Mouse (Mus musculus) neural tube, embryonic 14.5 days (tissue): ENCODE results near the gene Slc37a1. TPM values are rescaled to one million over a fixed set of nuclear protein-coding genes. Genes with fewer than 3 reads are reported as not detected.
"Not testable (repeated sequence)": the region's sequence is repeated elsewhere in the genome, so short reads cannot be mapped to it uniquely, and the experiment has no call there.

Experiments
- ATAC-seq: fragments of 200-750 bp; cut with Nextera tagmentation; 2 replicates; pipeline ENCODE4 v1.8.0; 2017; ENCODE audit warnings: low read depth, mild to moderate bottlenecking, moderate TSS enrichment, moderate library complexity
- H3K27ac ChIP-seq: fragments of 300-500 bp; sonication (generic); 2 replicates; pipeline ENCODE4 v1.5.1; 2014; ENCODE audit warnings: low read depth, mild to moderate bottlenecking, control low read depth, low read length, moderate library complexity, mixed read lengths
- H3K27me3 ChIP-seq: fragments of 300-500 bp; sonication (generic); 2 replicates; pipeline ENCODE4 v1.6.1; 2014; ENCODE audit warnings: low read length; ENCODE audit not compliant: control insufficient read depth, insufficient read depth
- H3K36me3 ChIP-seq: fragments of 300-500 bp; sonication (generic); 2 replicates; pipeline ENCODE4 v1.6.1; 2014; ENCODE audit warnings: low read length, mixed read lengths; ENCODE audit not compliant: control insufficient read depth, insufficient read depth
- H3K4me1 ChIP-seq: fragments of 300-500 bp; sonication (generic); 2 replicates; pipeline ENCODE4 v1.6.1; 2014; ENCODE audit warnings: low read length; ENCODE audit not compliant: control insufficient read depth, insufficient read depth
- H3K4me2 ChIP-seq: fragments of 300-500 bp; sonication (generic); 2 replicates; pipeline ENCODE4 v1.6.1; 2014; ENCODE audit warnings: mild to moderate bottlenecking, low read depth, low read length, control low read depth
- H3K4me3 ChIP-seq: fragments of 300-500 bp; sonication (generic); 2 replicates; pipeline ENCODE4 v1.5.1; 2014; ENCODE audit warnings: low read depth, low read length, control low read depth, mixed read lengths
- H3K9ac ChIP-seq: fragments of 300-500 bp; sonication (generic); replicated peaks from 2 replicates; pipeline ENCODE4 v1.6.1; 2014; ENCODE audit warnings: low read depth, mild to moderate bottlenecking, control low read depth, low read length, mixed read lengths
- H3K9me3 ChIP-seq: fragments of 300-500 bp; sonication (generic); 2 replicates; pipeline ENCODE4 v1.6.1; 2016; ENCODE audit warnings: low read length; ENCODE audit not compliant: control insufficient read depth
- WGBS: fragments of 180-500 bp; shearing (Covaris S2); extraction: QIAGEN DNeasy Blood & Tissue Kit; methylation state at CpG from one replicate; pipeline ENCODE4 v1.1.7; 2014; 5-methylcytosine and 5-hydroxymethylcytosine counted together
- polyA plus RNA-seq: library from polyadenylated mRNA; unstranded; fragments of >200 nt; fragmentation: Nextera tagmentation; extraction: Ambion mirVana; gene quantifications from 2 replicates; pipeline ENCODE4 v1.2.1, GENCODE M21; 2014

Slc37a1 gene
- polyA plus RNA-seq, 1 experiment from 2014 or later: 10.1 TPM

DNA sequence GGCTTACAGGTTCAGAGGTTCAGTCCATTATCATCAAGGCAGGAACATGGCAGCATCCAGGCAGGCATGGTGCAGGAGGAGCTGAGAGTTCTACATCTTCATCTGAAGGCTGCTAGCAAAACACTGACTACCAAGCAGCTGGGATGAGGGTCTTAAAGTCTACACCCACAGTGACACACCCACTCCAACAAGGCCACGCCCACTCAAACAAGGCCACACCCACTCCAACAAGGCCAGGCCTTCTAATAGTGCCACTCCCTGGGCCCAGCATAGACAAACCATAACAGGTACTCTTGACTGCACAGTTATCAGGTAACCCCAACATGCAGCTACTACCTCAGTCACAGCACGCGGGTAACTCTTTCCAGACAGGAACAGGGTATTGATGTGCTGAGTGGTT lies 68.1 kb downstream of the Slc37a1 start:
- WGBS: 74% methylated on average over 3 of the region's 3 CpGs
- H3K27me3 ChIP-seq, H3K9ac ChIP-seq, H3K4me2 ChIP-seq, ATAC-seq, H3K9me3 ChIP-seq, H3K27ac ChIP-seq, H3K36me3 ChIP-seq, H3K4me1 ChIP-seq, H3K4me3 ChIP-seq: not testable (repeated sequence)

DNA sequence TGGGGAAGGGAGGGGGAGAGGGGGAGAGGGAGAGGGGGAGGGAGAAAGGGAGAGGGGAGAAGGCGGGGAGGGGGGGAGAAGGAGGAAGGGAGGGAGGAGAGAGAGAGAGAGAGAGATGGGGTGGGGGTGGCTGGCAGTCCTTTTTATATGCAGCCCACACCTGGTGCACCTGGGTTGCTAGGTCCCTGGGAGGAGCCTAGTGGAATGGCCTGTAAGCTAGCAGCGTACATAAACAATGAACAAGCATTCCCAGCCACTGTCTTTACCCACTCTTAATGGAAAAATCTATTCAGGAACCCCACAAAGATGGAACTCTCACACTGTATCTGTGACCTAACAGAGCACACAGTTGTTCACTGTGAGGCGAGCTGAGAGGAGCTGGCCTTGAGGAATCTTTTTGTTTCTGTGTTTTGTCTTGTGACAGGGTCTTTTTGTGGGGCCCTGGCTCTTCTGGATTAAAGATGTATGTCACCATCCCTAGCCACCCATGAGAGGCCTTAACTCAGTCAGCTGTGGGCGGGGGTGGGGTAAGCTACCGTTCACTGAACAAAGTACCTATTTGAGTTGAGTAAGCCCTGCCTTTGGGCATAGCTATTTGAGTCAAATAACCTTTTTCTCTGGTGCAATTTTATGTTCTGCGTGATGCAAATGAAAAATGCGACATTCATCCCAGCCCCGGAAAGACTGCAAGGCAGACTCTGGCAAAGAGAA lies 69.4 kb downstream of the Slc37a1 start:
- Histone ChIP-seq H3K27me3 (no peaks in the 10 kb centered on the region), H3K36me3 (no peaks in the 10 kb centered on the region), H3K9me3 (no peaks in the 10 kb centered on the region), H3K9ac (no peak overlapping the region), H3K27ac (peak overlapping the region; percentile 56), H3K4me2 (no peak overlapping the region), H3K4me3 (no peak overlapping the region), H3K4me1 (no peaks in the 10 kb centered on the region)
- 26% methylated on average over 7 of the region's 8 CpGs for WGBS
- ATAC-seq: peak; percentile 36; the same call in 1 of the 2 replicates

DNA sequence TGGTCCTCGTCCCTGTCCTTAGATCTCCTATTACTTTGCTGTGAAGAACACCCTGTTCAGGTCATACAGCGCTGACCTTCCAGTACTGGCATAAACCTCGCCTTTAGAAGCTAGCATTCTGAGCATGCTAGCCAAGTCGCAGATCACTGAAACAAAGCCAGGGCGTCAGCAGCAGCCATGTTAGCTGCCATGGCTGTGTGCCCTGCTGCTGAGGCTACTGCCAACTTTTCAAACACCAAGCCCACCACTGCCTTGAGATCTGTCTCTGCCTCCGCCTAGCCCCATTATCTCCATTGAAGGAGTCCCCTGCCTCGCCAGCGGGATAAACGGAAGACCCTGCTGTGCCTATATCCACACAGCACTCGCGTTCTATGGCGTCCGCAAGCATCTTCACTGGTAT lies 74.0 kb downstream of the Slc37a1 start:
- Histone ChIP-seq H3K4me2 (no peak overlapping the region), H3K4me3 (no peak overlapping the region), H3K4me1 (no peaks in the 10 kb centered on the region), H3K27me3 (no peaks in the 10 kb centered on the region), H3K9ac (no peak overlapping the region), H3K36me3 (no peaks in the 10 kb centered on the region), H3K9me3 (no peaks in the 10 kb centered on the region), H3K27ac (no peak overlapping the region)
- 67% methylated on average over 13 of the region's 13 CpGs for WGBS
- ATAC-seq: no peak

DNA sequence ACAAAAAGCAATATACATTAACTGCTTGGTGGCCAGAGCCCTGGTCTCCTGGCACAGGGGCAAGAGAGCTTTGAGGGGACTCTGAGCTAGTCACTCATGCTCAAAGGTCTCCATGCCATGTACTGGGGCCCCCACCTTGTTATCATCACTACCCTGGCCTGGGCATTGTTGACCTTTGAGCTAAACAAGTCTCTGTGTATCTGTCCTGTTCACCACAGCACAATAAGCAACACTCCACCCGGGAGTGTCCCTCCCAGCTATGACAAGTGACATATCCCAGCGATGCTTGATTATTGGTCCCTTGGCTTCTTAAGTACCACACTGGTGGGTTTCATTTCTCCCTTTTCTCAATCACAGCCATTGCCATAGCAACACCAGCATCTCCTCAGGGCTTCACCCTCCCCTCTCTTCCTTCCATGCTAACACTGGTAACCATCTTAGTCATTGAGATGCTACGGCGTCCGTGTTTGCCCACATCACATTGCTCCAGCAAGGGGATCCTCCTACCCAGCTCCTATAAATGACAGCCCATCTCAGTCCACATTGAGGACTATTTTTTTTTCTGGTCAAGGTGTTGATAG lies 79.1 kb downstream of the Slc37a1 start:
- Histone ChIP-seq H3K9ac (no peak overlapping the region), H3K4me1 (no peaks in the 10 kb centered on the region), H3K27ac (no peak overlapping the region), H3K9me3 (no peaks in the 10 kb centered on the region), H3K4me3 (no peak overlapping the region), H3K36me3 (no peaks in the 10 kb centered on the region), H3K27me3 (no peaks in the 10 kb centered on the region), H3K4me2 (no peak overlapping the region)
- ATAC-seq: no peak
- 75% methylated on average over 5 of the region's 5 CpGs for WGBS

DNA sequence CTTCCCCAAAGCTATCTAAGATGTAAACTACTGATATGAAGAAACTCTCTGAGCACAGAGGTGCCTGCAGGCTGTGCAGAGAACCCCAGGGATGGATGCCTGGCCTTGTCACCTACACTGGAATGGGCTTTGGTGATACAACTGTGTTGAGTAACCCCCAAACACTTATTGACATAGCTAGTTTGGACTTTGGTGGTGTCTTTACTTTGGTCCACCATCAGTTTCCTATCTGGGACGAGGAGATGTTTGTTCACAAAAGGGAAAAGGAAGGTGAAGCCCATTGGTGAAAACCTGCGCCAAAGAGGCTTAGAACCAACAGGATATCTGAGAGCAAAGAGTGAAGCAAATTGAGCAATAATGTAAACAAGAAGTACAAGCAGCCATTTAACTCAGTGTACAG lies 83.6 kb downstream of the Slc37a1 start:
- H3K4me3 ChIP-seq: no peak overlapping the region
- H3K27ac ChIP-seq: no peak overlapping the region
- H3K9me3 ChIP-seq: no peaks in the 10 kb centered on the region
- H3K36me3 ChIP-seq: no peaks in the 10 kb centered on the region
- WGBS: 81% methylated on average over 2 of the region's 2 CpGs
- no peak for ATAC-seq
- no peaks in the 10 kb centered on the region for H3K27me3 ChIP-seq
- H3K4me2 ChIP-seq: no peak overlapping the region
- H3K9ac ChIP-seq: no peak overlapping the region
- H3K4me1 ChIP-seq: no peaks in the 10 kb centered on the region

DNA sequence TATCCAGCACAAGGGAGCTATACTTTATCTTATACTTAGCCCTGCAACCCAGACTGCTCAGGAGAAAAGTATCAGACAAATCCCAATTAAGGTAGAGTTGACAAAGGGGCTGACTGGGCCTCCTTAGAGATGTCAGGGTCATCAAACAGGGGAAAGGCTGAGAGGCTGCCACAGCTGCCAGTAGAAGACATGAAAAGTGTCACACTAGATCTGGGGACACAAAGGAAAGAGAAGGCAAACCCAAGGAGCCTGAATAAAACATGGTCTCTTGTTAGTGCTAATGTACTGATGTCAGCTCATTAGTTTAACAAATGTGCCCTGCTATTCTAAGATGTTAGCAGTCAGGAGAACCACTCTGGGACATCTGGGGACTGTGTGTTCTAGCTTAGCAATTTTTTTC lies 84.3 kb downstream of the Slc37a1 start:
- Histone ChIP-seq H3K36me3 (no peaks in the 10 kb centered on the region), H3K4me3 (no peak overlapping the region), H3K4me2 (no peak overlapping the region), H3K4me1 (no peaks in the 10 kb centered on the region), H3K9me3 (no peaks in the 10 kb centered on the region), H3K27me3 (no peaks in the 10 kb centered on the region), H3K27ac (no peak overlapping the region), H3K9ac (no peak overlapping the region)
- no peak for ATAC-seq

DNA sequence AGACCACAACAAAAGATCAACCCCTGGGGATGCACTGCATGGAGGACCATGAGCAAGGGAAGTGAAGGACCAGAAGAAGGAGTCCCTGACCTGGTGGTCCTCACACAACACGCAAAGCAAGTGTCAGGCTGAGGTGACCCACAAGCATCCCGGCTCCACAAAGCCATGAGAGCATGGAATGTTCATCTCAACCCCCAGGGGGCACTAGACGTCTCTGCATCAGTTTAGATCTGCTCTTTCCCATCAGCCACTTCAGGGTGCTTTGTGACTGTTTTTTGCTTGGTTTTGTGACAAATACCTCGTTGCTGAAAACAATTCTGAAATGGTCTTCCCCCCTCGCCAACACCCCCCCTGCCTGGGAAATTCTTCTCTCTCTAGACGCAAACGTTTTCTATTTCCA lies 91.4 kb downstream of the Slc37a1 start:
- no peaks in the 10 kb centered on the region for H3K27me3 ChIP-seq
- 12% methylated on average over 7 of the region's 7 CpGs for WGBS
- peak; percentile 56; the same call in 1 of the 2 replicates for ATAC-seq
- no peaks in the 10 kb centered on the region for H3K36me3 ChIP-seq
- H3K9ac ChIP-seq: no peak overlapping the region
- H3K9me3 ChIP-seq: no peaks in the 10 kb centered on the region
- H3K4me3 ChIP-seq: no peak overlapping the region
- H3K27ac ChIP-seq: no peak overlapping the region
- peak overlapping the region; percentile 19; the same call in 1 of the 2 replicates for H3K4me2 ChIP-seq
- no peaks in the 10 kb centered on the region for H3K4me1 ChIP-seq

DNA sequence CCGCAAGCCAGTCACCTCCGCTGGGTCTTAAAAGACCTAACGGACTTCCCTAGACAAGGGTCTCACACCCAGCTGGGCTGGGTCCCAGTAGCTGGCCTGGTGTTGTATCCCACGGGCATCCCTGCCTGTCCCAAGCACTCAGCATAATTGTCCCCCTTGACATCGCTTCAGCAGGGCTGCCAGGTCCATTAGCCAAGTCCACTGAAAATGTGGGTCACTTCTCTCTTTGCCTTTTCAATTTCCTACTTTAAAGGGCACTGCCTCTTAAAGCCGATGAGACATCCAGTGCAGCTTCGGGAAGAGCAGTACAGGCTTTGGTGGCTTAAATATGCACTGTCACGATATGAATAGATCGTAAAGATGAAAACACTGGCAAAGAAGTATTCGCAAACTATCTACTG lies 91.8 kb downstream of the Slc37a1 start:
- no peak overlapping the region for H3K4me3 ChIP-seq
- peak overlapping the region; percentile 19; the same call in 1 of the 2 replicates for H3K4me2 ChIP-seq
- H3K4me1 ChIP-seq: no peaks in the 10 kb centered on the region
- no peaks in the 10 kb centered on the region for H3K9me3 ChIP-seq
- 62% methylated on average over 10 of the region's 10 CpGs for WGBS
- no peak overlapping the region for H3K9ac ChIP-seq
- H3K27ac ChIP-seq: no peak overlapping the region
- H3K36me3 ChIP-seq: no peaks in the 10 kb centered on the region
- H3K27me3 ChIP-seq: no peaks in the 10 kb centered on the region
- no peak for ATAC-seq

DNA sequence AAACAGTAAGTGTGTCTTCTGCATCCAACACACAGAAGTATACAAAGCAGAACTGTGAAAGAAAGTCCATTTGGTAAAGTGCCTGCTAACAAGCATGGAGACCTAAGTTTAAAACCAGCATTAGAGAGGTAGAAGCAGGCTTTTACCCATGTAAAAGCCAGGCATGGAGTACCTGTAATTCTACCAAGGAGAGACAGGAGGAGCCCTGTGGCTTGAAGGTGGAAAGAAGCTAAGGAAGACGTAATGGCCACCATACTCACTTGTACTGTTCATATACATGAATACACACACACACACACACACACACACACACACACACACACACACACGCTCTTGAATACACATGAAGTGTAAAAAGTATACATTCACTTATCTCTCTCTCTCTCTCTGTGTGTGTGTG lies 92.5 kb downstream of the Slc37a1 start:
- H3K4me3 ChIP-seq: no peak overlapping the region
- no peak overlapping the region for H3K27ac ChIP-seq
- no peaks in the 10 kb centered on the region for H3K36me3 ChIP-seq
- 87% methylated on average over 2 of the region's 2 CpGs for WGBS
- no peak overlapping the region for H3K4me2 ChIP-seq
- H3K9me3 ChIP-seq: no peaks in the 10 kb centered on the region
- no peaks in the 10 kb centered on the region for H3K4me1 ChIP-seq
- no peak for ATAC-seq
- no peak overlapping the region for H3K9ac ChIP-seq
- H3K27me3 ChIP-seq: no peaks in the 10 kb centered on the region
